Mouse (Mus musculus): Measurements from ENCODE around the gene Atat1. TPM values are rescaled to one million over a fixed set of nuclear protein-coding genes. Genes with fewer than 3 reads are reported as not detected.

The Atat1 gene
- 55.6 and 80.0 TPM in 2 replicates for polyA plus RNA-seq (2012; rRNA removed; ENCODE audit: low replicate concordance)

DNA sequence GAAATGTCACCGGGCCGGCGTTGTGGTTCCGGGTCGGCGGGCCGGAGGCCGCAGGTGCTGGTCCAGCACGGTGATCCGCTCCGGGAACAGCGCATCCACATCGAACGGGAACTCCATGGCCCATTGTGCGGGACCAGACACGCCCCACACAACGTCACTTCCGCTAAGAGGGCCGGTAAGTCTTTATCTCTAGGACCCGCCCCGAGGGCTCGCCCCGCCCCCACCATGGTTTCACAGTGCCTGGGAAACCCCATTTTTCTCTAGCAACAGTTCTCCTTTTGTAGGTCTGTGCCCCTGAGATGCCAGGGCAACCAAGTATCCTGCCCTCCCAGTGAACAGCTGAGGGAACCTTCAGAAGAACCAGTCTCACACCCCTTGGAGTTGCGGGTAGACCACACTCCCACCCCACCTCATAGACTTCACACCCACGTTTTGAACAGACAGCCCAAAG lies at the start of gene Atat1:
TSS of gene Atat1 (minus strand) at position 157 of the 451 bp plus-strand sequence.

DNA sequence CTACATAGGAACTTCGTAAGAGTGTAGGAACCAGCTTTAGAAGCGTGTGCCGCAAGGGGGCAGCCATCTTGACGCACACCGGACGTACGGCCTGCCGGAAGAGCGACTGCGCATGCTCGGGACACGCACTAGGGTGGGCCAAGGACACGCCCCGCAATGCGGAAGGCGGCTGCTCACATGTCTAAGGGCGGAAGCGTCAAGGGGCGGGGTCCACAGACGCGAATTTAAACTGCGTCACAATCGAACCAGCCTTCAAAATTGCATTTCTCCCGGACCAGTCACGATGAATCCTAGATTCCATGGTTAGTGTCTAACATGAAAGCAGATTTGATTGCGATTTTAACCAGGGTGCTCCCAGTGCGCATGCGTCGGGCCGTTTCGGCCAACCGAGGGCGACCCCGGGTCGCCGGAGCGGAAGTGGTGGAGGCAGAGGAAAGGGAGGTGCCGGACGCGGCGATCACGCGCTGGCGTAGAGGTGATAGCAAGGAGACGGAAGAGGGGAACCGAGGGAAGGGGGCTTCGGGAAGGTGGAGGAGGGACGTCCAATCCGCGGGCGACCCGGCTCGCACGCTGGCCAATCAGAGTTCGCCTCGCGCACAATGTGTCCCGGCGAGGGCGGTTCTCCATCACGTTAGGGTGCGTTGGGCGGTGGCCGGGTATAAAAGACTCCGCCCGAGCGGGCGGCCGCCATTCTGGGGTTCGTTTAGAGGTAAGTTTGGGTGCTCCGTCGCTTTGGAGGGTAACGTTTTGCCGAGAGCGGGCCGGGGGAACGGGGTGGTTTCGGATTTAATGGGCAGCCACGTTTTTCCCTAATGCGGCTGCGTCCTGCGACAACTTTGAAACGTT lies 6.6 kb upstream of the Atat1 start, which contains the start of the genes Mrps18b and Ppp1r10:
TSS of gene Mrps18b (minus strand) at position 93 of the 846 bp plus-strand sequence.
TSS of gene Ppp1r10 (plus strand) at position 138 of the 846 bp plus-strand sequence.

GRCm38 (mm10) chr17:35896781-35897643 lies 12.9 kb downstream of the Atat1 start, which contains the start of gene 2310061I04Rik:
Gene 2310061I04Rik, minus strand, starts transcription at chr17:35897431.

GRCm38 (mm10) chr17:35879245-35880057 lies 30.4 kb downstream of the Atat1 start, which contains the start of gene Dhx16:
Gene Dhx16, plus strand, starts transcription at chr17:35879819.

GRCm38 (mm10) chr17:35865481-35866280 lies 44.2 kb downstream of the Atat1 start, which contains the start of gene Ppp1r18:
Gene Ppp1r18, plus strand, starts transcription at chr17:35865593.

DNA sequence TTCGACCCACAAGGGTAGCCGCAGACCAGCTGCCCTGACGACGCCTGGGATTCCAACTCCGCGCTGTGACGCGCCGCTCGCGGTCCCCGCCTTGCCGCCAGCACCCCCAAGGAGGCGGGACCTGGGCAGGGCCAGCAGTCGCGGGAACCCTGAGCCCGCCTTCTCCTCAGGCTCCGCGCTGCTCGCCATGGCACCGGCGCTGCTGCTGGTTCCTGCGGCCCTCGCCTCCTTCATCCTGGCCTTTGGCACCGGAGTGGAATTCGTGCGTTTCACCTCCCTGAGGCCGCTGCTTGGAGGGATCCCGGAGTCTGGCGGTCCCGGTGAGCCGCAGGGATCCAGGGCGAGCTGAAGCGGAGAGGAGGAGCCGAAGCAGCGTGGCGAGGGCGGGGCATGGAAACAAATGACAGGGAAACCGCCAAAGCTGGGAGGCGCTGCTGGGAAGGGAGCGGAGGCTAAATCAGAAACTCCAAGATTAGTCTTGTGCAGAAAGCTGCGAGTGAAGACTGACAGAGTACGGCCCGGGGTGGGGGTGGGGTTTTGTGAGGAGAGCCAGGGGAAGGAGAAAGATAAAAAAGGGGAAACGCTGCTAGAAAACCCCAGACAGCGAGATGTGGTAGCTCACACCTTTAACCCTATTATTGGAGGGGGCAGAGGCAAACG lies 48.5 kb downstream of the Atat1 start, which contains the start of gene Nrm:
TSS of gene Nrm (plus strand) at position 121 of the 660 bp plus-strand sequence.

Other genes with a start within 250 kb of the Atat1 start
- 21.8 and 47.6 TPM in 2 replicates for gene Vars2, start 242.5 kb downstream of the Atat1 start, polyA plus RNA-seq (2012; rRNA removed; ENCODE audit: low replicate concordance)
- 25.6 and 38.5 TPM in 2 replicates for gene Gtf2h4, start 236.3 kb downstream of the Atat1 start, polyA plus RNA-seq (2012; rRNA removed; ENCODE audit: low replicate concordance)
- 44.4 and 64.0 TPM in 2 replicates for gene Ddr1, start 205.5 kb downstream of the Atat1 start, polyA plus RNA-seq (2012; rRNA removed; ENCODE audit: low replicate concordance)
- gene Ier3, start 88.4 kb downstream of the Atat1 start, polyA plus RNA-seq (2012; rRNA removed; ENCODE audit: low replicate concordance): 11.6 and 26.3 TPM in 2 replicates
- 74.1 and 117 TPM in 2 replicates for gene Flot1, start 86.8 kb downstream of the Atat1 start, polyA plus RNA-seq (2012; rRNA removed; ENCODE audit: low replicate concordance)
- 262 and 722 TPM in 2 replicates for gene Tubb5, start 71.8 kb downstream of the Atat1 start, polyA plus RNA-seq (2012; rRNA removed; ENCODE audit: low replicate concordance)
- 6.8 and 17.1 TPM in 2 replicates for gene Mdc1, start 68.6 kb downstream of the Atat1 start, polyA plus RNA-seq (2012; rRNA removed; ENCODE audit: low replicate concordance)
- 8.9 and 33.1 TPM in 2 replicates for gene Nrm, start 48.8 kb downstream of the Atat1 start, polyA plus RNA-seq (2012; rRNA removed; ENCODE audit: low replicate concordance)
- gene Ppp1r18, start 44.5 kb downstream of the Atat1 start, polyA plus RNA-seq (2012; rRNA removed; ENCODE audit: low replicate concordance): 70.8 and 77.1 TPM in 2 replicates
- 59.8 and 74.9 TPM in 2 replicates for gene Dhx16, start 30.3 kb downstream of the Atat1 start, polyA plus RNA-seq (2012; rRNA removed; ENCODE audit: low replicate concordance)
- gene 2310061I04Rik, start 12.6 kb downstream of the Atat1 start, polyA plus RNA-seq (2012; rRNA removed; ENCODE audit: low replicate concordance): 56.2 and 59.4 TPM in 2 replicates
- gene Mrps18b, start 6.3 kb upstream of the Atat1 start, polyA plus RNA-seq (2012; rRNA removed; ENCODE audit: low replicate concordance): 122 and 128 TPM in 2 replicates
- 18.8 and 32.6 TPM in 2 replicates for gene Ppp1r10, start 6.4 kb upstream of the Atat1 start, polyA plus RNA-seq (2012; rRNA removed; ENCODE audit: low replicate concordance)
- gene Abcf1, start 59.7 kb upstream of the Atat1 start, polyA plus RNA-seq (2012; rRNA removed; ENCODE audit: low replicate concordance): 61.7 and 91.3 TPM in 2 replicates
- gene Gnl1, start 69.8 kb upstream of the Atat1 start, polyA plus RNA-seq (2012; rRNA removed; ENCODE audit: low replicate concordance): 23.8 and 31.5 TPM in 2 replicates
- 18.8 and 28.7 TPM in 2 replicates for gene Prr3, start 70.2 kb upstream of the Atat1 start, polyA plus RNA-seq (2012; rRNA removed; ENCODE audit: low replicate concordance)
- 2.8 and 14.8 TPM in 2 replicates for gene H2-T24, start 110.5 kb upstream of the Atat1 start, polyA plus RNA-seq (2012; rRNA removed; ENCODE audit: low replicate concordance)
- gene H2-T23, start 122.8 kb upstream of the Atat1 start, polyA plus RNA-seq (2012; rRNA removed; ENCODE audit: low replicate concordance): 124 and 208 TPM in 2 replicates
- gene H2-T22, start 132.7 kb upstream of the Atat1 start, polyA plus RNA-seq (2012; rRNA removed; ENCODE audit: low replicate concordance): 82.2 and 154 TPM in 2 replicates
- 0.14 TPM in 1 of 2 replicates, not detected in the other for gene Gm6034, start 132.9 kb upstream of the Atat1 start, polyA plus RNA-seq (2012; rRNA removed; ENCODE audit: low replicate concordance)
- 0.21 and 0.52 TPM in 2 replicates for gene Gm11127, start 148.3 kb upstream of the Atat1 start, polyA plus RNA-seq (2012; rRNA removed; ENCODE audit: low replicate concordance)
- 0.33 and 0.83 TPM in 2 replicates for gene Gm19684, start 211.6 kb upstream of the Atat1 start, polyA plus RNA-seq (2012; rRNA removed; ENCODE audit: low replicate concordance)
- gene Gm7030, start 219.3 kb upstream of the Atat1 start, polyA plus RNA-seq (2012; rRNA removed; ENCODE audit: low replicate concordance): 0.33 TPM in 1 of 2 replicates, not detected in the other

Measured in subcutaneous adipose tissue, adult 2 months (tissue).